Mouse (Mus musculus): ENCODE measurements around the gene Eif4a1. TPM values are rescaled to one million over a fixed set of nuclear protein-coding genes. Genes with fewer than 3 reads are reported as not detected.
A peak's percentile ranks its signal among the peaks of the same experiment; 100 is the strongest.

The Eif4a1 gene
- total RNA-seq (2021), result 100 to 1,000 TPM; 455 to 466 TPM

DNA sequence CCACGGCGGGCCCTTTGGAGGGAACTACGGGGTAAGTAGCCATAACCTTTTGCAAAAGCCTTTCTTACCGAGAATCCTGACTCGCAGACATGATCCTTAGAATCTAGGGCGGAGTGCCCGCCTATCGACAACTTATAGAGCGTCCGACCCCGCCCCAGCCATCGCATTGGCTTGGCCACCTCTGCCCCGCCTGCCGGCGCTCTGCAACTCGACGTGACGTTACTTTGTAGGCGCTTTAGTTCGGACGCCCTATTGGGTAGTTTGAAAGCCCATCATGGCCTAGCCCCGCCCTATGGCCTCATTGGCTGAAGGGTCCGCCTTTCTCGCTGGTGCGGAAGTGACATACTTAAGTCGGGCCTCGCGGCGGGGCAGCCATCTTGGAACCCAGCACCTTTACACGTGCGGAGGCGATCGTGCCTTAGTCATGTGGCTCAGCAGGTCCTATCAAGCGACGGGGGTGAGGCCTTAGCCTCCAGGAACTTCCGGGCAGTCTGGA, at the start of gene Eif4a1:
Gene Eif4a1, minus strand, starts transcription at position 213 of the 496 bp plus-strand sequence.
- intact Hi-C loops (cut with DNase I), result no loop called here
- DNase-seq (ENCODE audit: extremely low spot score in 1 of 2, low spot score in 2 of 2), result peak; percentile 99 to 100

DNA sequence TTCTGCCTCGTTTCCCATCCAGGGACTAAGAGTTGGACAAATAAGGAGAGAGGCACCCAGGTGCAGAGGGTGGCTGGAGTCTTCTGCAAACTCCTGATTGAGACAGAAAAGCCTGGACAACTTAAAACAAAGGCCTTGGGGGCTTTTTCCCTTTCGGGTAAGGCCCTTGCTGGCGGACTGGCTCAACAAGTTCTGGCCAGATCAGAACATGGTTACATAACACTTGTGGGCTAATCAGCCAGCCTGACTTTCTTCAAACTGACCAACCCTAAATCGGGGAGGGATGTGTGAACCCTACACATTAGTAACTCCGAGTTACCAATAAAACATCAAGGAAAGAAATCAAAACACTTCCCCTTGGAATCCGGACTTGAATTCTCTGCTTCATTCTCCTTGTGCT, 48.6 kb upstream of the Eif4a1 start:
- intact Hi-C loops (cut with DNase I), result no loop called here

DNA sequence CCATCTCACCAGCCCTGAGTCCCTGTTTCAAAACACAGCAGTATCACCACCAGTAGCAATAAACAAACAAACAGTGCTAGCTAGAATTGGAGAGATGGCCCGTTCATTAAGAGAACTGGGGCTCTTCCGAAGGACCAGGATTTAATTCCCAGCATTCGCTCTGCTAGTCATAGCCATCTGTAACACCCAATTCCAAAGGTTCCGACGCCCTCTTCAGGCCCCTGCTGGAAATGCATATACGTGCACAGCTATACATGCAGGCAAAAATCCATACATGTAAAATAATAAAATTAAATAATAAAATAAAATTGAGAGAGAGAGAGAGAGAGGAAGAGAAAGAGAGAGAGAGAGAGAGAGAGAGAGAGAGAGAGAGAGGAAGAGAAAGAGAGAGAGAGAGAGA, 47.2 kb upstream of the Eif4a1 start:
- intact Hi-C loops (cut with DNase I), result loop anchor here (5.0 kb wide), 1 partner anchor 37 kb away; the partner anchor contains the start of gene Senp3
- DNase-seq (ENCODE audit: extremely low spot score in 1 of 2, low spot score in 2 of 2), result no peak

More for the DNA sequence above, 48.6 kb upstream of the Eif4a1 start:
- no peak for DNase-seq (ENCODE audit: extremely low spot score in 1 of 2, low spot score in 2 of 2)

DNA sequence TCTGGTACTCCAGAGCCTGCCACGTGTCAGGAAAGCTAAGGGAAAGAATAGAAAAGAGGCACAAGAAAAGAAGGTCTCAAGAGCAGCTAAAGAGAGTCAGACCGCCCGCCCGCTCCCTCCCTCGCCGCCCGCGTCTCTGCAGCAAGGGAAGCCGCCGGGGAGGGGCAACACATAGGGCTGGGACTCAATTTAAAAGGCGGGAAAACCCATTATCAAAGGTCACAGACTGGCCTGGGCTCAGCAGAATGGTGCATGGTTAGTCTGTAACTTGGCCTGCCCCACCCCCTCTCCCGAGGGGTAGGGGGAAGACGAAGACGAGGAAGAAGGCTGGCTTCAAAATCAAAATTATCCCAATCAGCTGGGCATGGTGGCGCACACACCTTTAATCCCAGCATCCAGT, 46.4 kb upstream of the Eif4a1 start:
- DNase-seq (ENCODE audit: extremely low spot score in 1 of 2, low spot score in 2 of 2), result no peak
- intact Hi-C loops (cut with DNase I), result loop anchor here (5.0 kb wide), 1 partner anchor 36 kb away; the partner anchor contains the start of gene Senp3

DNA sequence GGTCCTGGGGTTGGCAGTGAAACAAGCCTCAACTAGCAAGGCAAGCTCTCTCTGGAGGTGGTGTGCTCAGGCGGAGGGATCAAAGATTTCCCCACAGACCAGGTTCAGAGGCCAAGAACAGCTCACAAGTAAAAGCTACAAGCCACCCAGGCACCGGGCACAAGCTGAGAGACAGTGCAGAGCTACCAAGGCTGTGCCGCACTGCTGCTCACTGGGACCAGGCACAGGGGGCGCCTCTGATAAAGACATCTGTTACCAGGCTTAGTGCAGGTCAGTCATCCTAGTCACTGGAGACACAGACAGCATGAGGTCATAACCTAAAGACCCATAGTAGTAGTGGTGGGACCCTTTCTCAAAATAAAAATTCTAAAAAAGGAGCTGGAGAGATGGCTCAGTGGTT, 44.7 kb upstream of the Eif4a1 start:
- intact Hi-C loops (cut with DNase I), result loop anchor here (5.0 kb wide), 1 partner anchor 35 kb away; the partner anchor contains the start of gene Senp3
- DNase-seq (ENCODE audit: extremely low spot score in 1 of 2, low spot score in 2 of 2), result no peak

DNA sequence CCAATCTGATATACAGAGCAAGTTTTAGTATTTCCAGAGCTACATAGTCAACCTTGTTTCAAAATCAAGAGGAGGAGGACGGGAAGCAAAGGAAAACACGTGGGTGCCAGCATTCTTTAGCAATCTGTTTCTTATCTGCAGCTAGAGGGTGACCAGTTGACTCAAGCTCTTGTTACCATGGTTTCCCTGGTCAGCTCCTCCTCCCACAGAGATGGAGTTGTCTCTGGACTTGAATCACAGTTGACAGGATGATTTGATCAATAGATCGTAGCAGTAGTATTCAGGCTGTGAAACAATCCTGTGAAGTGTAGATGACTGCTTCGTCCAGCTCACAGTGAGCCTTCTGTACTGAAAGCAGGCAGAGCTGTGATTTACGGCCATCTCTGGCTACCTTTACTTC, 43.7 kb upstream of the Eif4a1 start:
- intact Hi-C loops (cut with DNase I), result loop anchor here (5.0 kb wide), 1 partner anchor 34 kb away; the partner anchor contains the start of gene Senp3
- peak in 1 of 2 experiments; percentile 16 for DNase-seq (ENCODE audit: extremely low spot score in 1 of 2, low spot score in 2 of 2)

DNA sequence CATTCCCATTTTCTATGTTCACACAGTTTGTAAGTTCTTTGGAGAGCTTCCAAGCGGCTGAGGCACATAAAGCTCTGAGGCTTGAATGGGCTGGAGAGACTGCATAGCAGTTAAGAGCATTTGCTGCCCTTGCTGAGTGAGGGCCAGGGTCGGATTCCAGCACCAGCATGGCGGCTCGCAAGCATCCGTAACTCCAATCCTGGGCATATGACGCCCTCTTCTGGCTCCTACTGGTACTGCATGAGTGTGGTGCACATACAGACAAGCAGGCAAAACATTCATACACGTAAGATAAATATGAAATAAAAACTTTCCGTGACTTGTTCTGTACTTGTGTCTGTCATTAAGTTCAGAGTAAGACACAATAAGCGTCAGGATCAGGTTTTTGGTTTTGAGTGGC, 43.3 kb upstream of the Eif4a1 start:
- peak in 1 of 2 experiments; percentile 44 for DNase-seq (ENCODE audit: extremely low spot score in 1 of 2, low spot score in 2 of 2)
- intact Hi-C loops (cut with DNase I), result loop anchor here (5.0 kb wide), 1 partner anchor 33 kb away; the partner anchor contains the start of gene Senp3

DNA sequence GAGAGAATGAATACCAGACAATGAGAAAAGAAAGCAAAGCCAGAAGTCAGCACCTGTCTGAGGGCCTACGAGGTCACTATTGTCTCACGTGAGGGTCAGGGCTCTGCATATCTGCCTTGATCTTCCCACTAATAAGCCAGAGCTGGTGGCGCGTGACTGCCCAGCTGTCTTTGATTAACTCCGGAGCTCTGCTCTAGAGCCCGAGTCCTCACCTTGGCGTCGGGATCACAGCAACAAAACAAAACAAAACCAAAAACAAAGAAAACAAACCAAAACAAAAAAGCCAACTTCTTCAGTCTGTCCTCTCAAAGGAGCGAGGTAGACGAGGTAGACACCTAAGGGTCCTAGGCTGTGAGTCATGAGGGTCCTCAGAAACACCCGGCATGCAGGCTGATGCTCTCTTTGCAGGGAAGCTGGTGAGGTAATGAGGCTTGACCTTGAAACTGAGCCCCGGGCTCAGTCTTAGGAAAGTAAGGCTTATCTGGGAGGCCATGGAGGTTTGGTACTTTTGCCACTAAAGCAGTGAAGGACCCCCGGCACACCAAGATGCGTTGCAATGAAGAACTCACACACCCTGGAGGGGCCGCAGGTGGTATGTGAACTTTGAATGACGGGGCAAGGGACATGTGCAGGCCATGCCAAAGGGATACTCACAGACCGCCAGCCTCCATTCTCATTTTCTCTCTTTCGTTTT, 42.6 kb upstream of the Eif4a1 start:
- intact Hi-C loops (cut with DNase I), result loop anchor here (5.0 kb wide), 1 partner anchor 32 kb away; the partner anchor contains the start of gene Senp3
- peak in 1 of 2 experiments; percentile 37 for DNase-seq (ENCODE audit: extremely low spot score in 1 of 2, low spot score in 2 of 2)

DNA sequence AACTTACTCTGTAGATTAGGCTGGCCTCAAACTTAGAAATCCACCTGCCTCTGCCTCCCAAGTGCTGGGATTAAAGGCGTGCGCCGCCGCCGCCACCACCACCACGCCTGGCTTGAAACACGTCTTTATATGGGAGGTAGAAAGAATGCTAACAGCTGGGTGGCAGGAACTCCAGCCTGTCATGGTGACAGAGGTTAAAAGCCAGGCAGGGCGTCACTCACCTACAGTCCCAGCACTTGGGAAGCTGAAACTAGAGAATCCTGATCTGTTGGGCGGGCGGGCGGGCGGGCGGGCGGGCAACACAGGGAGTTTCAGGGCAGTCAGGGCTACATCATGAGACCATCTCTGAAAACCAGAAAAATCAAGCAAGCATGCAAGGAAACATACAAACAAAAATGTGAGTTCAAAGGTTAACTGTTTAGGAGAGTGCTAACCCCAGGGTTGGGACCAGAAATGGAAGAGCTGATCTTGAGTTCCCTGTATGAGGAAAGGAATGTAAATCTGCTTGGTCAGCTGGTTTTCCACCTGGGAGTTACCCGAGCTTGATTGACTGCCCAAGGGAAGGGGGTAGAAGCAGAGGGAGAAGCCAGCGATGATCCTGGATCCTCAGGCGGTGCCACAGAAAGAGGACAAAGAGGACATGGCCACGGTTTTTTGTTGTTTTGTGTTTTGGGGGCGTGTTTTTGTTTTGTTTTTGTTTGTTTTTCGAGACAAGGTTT, 40.9 kb upstream of the Eif4a1 start:
- intact Hi-C loops (cut with DNase I), result no loop called here

DNA sequence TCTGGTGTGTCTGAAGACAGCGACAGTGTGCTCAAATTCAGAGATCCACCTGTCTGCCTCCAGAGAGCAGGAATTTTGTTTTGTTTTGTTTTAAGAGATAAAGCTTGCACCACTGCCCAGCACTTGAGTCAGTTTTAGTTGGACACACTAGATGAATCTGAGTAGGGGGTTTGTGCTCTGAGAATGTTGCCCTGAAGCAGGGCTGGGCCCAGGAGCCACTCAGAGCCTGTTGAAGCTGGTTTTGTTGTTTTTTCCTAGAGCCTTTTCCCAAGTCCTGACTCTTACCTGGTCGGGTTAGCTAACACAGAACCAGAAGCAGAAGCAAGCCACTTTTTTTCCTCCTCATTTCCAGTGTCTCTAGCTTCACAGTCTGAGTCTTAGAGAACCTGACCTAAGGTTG, 38.9 kb upstream of the Eif4a1 start:
- intact Hi-C loops (cut with DNase I), result no loop called here
- no peak for DNase-seq (ENCODE audit: extremely low spot score in 1 of 2, low spot score in 2 of 2)

More for the DNA sequence above, 40.9 kb upstream of the Eif4a1 start:
- no peak for DNase-seq (ENCODE audit: extremely low spot score in 1 of 2, low spot score in 2 of 2)

DNA sequence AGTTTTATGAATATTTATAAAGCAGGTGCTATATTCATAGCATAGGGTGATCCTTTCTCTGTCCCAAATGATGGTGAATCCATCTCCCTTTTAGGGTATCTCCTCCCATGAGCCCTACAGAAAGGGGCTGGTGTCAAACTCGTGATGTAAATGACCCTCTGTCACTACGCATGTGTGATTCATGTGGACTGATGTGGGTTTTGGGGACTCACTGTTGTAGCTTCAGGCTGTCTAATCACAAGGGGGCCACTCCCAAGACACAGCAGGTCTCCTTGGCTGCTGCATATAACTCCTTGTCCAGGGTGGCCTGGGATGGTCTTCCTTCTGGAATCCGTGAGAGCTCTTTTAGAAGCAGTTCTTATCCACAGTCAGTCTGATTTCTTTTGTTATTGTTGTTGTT, 38.2 kb upstream of the Eif4a1 start:
- DNase-seq (ENCODE audit: extremely low spot score in 1 of 2, low spot score in 2 of 2), result no peak
- intact Hi-C loops (cut with DNase I), result no loop called here

DNA sequence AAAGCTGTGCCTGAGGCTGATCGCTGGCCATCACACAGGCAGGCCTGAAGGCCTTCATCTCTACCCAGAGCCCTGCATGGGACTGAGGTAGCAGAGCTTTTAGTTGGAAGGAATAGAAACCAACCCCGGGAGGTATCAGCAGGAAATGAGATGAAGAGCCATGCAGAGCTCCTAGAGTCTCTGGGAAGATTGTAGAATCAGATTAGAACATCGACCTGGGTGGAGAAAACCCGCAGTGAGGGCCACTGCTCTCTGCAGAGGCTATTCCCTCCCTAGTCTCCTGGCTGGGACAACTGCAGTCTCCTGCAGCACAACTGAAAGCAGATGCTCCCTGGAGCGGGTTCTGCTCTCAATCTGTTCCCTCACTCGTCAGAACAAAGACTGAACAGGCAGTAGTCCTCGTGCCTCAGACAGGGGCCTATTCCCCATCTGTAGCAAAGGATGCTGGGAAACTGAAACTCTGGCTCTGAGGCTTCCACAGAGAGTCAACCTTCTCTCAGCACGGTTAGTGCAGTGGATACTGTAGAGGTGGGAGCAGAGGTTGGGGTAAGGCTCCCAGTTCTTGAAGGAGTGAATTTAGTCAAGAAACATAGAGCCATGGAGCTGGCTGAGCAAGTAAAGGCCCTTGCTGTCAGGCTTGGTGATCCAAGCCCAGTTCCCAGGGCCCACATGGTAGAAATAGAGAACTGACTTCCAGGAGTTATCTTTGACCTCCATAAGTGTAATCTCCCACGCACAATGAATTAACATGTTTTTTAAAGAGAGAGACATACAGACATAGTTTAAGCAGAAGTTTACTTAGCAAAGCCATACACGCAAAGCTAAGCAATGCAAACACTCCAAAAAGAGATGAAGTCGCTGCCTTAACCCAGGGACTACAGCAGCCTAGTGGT, 37.6 kb upstream of the Eif4a1 start:
- intact Hi-C loops (cut with DNase I), result no loop called here
- DNase-seq (ENCODE audit: extremely low spot score in 1 of 2, low spot score in 2 of 2), result no peak

DNA sequence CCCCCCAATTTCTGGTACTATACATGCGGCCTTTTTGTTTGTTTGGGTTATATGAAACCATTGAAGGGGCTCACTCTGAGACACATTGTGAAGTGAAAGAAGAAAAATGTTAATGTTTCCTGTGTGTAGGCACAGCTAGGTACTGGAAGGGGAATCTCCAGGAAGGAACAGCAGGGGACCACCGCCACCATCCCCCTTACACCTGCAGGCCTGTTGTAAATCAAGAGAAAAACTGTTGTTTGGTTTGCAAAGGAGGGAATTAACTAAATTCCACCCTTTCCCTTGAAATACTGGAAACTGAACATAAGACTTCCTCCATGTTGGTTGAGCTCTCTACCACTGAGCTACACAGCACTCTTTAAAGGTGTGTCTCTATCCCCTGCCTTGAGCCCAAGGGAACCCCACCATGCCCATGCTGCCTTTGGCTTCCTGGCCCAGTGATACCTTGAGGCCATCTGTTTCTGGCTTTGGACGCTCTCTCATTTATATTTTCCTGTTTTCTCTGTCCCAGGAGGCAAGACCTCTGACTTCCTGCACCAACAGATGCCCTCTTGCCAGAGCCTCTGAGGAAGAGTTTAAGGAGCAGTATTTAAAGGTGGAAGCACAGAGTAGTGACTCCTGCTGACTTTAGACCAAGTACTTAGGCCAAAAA, 36.5 kb upstream of the Eif4a1 start:
- intact Hi-C loops (cut with DNase I), result no loop called here
- DNase-seq (ENCODE audit: extremely low spot score in 1 of 2, low spot score in 2 of 2), result no peak

DNA sequence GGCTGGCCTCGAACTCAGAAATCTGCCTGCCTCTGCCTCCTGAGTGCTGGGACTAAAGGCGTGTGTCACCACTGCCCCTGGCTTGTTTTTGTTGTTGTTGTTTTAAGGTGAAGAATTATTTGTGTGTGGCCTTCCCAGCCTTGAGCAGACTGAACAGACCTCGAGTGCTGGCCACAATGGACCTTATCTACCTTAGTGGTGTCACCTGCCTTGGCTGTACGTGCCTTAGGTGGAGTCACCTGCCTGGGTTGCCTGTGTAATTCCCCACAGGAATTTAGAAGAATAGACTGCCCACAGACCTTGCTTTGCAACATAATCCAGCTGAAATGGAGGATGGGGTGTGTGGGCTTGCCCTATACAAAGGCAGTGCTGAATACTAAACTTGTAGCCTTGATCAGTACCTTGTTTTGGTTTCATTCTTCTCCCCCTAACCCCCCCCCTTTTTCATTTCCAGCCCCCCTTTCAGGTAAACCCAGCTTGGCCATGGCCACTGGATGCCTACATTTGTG, 35.7 kb upstream of the Eif4a1 start:
- DNase-seq (ENCODE audit: extremely low spot score in 1 of 2, low spot score in 2 of 2), result no peak
- intact Hi-C loops (cut with DNase I), result no loop called here

DNA sequence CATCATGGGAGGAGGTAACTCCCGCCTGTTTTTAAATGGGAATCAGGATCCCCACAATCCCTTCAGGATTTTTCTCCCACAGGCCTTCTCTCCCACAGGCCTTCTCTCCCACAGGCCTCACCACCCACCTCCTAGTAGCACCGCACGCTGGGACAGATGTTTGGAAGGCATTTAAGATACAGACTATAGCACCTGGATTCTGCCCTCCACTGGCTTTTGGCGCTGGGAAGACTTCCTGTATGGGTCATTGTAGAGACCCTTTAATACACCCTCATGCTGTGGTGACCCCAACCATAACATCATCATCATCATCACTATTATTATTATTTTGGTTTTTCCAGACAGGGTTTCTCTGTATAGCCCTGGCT, 35.2 kb upstream of the Eif4a1 start:
- intact Hi-C loops (cut with DNase I), result no loop called here

DNA sequence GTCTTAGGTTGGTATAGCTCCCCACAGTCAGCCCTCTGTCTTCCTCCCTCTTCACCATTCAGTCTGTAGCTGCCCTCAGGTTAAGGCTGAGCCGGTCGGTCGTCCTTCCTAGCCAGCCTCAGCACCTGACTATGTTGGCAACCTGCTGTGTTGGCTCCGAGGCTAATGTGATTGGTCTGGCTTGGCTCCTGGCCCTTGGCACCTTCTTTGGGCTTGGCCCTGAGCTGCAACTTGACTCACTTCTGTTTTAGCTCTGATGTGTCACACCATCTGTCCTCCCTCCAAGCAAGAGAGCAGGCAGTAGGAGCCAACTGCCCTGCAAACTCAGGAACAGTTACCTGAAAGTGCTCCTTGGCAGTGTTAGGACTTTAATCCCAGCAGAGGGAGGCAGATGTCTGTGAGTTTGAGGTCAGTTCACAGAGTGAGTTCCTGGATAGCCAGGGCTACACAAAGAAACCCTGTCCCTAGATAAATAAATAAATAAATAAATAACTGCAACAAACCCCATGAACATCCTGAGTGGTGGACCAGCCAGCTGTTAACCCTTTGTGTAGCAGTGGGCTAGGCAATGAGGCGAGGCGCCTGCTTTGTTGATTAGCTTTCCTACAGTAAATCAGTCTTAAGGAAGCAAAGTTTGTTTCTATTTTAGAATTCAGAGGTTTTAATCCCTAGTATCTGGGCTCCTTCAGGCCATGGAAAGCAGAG, 34.7 kb upstream of the Eif4a1 start:
- intact Hi-C loops (cut with DNase I), result no loop called here
- DNase-seq (ENCODE audit: extremely low spot score in 1 of 2, low spot score in 2 of 2), result peak in 1 of 2 experiments; percentile 68

More for the DNA sequence above, 35.2 kb upstream of the Eif4a1 start:
- no peak for DNase-seq (ENCODE audit: extremely low spot score in 1 of 2, low spot score in 2 of 2)

DNA sequence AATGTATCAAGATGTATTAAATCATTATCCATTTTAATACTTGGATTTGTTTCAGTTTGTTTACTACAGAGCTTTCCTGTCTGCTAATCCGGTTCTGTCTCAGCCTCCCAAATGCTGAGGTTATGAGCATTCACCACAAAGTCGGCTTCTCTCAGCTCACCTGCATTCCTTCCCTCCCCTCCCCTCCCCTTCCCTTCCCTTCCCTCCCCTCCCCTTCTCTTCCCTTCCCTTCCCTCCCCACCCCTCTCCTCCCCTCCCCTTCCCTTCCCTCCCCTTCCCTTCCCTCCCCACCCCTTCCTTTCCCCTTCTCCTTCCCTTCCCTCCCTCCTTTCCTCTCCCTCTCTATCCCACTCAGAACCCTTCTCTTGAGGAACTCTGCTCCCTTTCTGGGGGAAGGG, 32.4 kb upstream of the Eif4a1 start:
- DNase-seq (ENCODE audit: extremely low spot score in 1 of 2, low spot score in 2 of 2), result no peak
- intact Hi-C loops (cut with DNase I), result no loop called here

All from left cerebral cortex, postnatal 10 days (tissue).